Mouse (Mus musculus) kidney, postnatal 25 days (tissue): Measurements from ENCODE around the gene Krtap22-2.
"Not testable (repeated sequence)": the region's sequence is repeated elsewhere in the genome, so short reads cannot be mapped to it uniquely, and the experiment has no call there.

Source experiments
- DNase-seq, 2 experiments: peaks; one replicate each; pipeline ENCODE4 v3.0.0; 2021; ENCODE audit warnings: mixed read lengths in 2 of 2

Krtap22-2 gene

DNA sequence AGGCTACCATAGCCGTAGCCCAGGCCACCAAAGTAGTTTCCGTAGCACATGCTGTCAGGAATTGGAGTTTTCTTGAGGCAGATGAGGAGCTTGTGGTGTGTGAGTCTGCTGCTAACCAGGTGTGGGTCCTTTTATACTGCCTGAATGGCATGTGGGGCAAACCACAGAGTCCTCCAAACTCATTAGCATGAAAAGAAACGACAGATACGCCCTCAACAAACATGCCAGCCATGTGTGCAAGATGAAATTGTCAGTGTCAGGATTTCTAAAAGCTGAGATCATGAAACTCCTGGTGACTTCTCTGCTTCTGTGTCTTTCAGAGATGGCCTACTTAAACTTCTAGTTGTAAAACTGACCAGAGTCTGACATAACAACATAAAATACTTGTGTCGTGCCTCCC lies at the start of gene Krtap22-2:
TSS of gene Krtap22-2 (minus strand) at position 101 of the 400 bp plus-strand sequence.
- DNase-seq: no peak

DNA sequence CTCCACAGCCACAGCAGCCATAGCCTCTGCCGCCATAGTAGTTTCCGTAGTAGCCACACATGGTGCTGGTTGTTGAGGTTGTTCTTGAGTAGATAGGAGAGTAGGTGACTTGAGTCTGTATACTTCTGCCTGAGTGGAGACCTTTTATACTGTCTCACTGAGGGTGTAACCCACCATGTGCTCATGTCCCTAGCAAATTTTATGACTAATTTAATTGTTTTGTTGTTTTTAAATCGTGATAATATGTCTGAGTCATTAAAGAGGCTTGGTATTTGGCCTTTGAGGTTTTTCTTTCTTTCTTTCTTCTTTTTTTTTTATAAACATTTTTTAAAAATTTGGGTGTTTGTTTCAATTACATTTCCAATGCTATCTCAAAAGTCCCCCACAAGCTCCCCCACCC lies 37.2 kb upstream of the Krtap22-2 start, which contains the start of gene Krtap6-5:
TSS of gene Krtap6-5 (minus strand) at position 101 of the 400 bp plus-strand sequence.
- no peak for DNase-seq

DNA sequence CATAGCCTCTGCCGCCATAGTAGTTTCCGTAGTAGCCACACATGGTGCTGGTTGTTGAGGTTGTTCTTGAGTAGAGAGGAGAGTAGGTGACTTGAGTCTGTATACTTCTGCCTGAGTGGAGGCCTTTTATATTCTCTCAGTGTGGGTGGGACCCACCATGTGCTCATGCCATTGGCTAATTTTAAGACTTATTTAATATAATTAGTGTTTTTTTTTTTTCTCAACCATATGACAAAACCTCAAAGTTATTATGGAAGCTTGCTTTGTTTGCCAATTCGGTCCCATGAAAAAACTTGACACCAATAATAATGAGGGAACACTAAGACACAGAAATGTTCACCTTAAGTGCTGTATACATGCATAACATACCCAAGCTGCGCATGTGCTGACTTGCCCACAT lies 30.8 kb upstream of the Krtap22-2 start, which contains the start of gene Gm10228:
TSS of gene Gm10228 (minus strand) at position 101 of the 400 bp plus-strand sequence.
- not testable (repeated sequence) for DNase-seq

DNA sequence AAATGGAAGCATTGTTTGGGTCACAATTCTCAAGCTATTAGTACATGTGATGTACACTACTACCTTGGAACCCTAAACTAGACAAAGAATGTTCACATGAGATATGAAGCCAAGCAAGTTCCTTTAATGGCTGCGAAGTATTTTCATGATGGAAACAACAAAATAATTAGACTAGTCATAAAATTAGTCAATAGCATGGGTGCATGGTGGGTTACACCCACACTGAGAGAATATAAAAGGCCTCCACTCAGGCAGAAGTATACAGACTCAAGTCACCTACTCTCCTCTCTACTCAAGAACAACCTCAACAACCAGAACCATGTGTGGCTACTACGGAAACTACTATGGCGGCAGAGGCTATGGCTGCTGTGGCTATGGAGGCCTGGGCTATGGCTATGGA lies 20.8 kb upstream of the Krtap22-2 start, which contains the start of gene Krtap6-1:
TSS of gene Krtap6-1 (plus strand) at position 301 of the 400 bp plus-strand sequence.
- DNase-seq: not testable (repeated sequence)

- DNase-seq: not testable (repeated sequence)
These were observed 4.4 kb upstream of the Krtap22-2 start, which contains the start of gene Gm10229 for GRCm38 (mm10) chr16:89014984-89015383. Gene Gm10229, plus strand, starts transcription at chr16:89015284.

DNA sequence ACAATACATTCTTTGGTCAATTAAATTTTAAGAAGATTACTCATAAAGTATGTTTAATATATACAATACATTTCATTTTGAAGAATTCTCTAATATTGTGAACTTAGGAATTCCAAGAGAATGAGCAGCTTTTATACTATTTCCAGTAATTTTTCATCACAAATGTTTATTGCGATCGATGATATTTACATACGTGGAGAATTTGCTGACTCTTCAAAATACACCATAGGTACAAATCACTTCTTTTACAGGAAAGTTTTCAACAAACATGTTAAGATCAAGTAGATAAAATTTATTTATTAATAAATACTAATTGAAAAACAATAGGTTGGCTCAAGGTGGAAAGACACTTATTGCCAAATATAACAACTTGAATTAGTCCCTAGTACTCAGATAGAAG lies 3.4 kb upstream of the Krtap22-2 start:
- no peak for DNase-seq

- no peak for DNase-seq
These were observed 47.8 kb downstream of the Krtap22-2 start, which contains the start of gene Krtap16-3 for GRCm38 (mm10) chr16:88962773-88963172. Gene Krtap16-3, minus strand, starts transcription at chr16:88962873.
